Mouse (Mus musculus) B cell, adult 2 months (primary cell): ENCODE measurements around the gene Htr1d.
A peak's percentile ranks its signal among the peaks of the same experiment; 100 is the strongest.

ENCODE experiments used
- DNase-seq, 2 experiments: peaks; one replicate each; pipeline ENCODE4 v3.0.0; 2022

Htr1d gene

GRCm38 (mm10) chr4:136452792-136453191 is 29.5 kb downstream of the Htr1d start:
- DNase-seq: no peak

DNA sequence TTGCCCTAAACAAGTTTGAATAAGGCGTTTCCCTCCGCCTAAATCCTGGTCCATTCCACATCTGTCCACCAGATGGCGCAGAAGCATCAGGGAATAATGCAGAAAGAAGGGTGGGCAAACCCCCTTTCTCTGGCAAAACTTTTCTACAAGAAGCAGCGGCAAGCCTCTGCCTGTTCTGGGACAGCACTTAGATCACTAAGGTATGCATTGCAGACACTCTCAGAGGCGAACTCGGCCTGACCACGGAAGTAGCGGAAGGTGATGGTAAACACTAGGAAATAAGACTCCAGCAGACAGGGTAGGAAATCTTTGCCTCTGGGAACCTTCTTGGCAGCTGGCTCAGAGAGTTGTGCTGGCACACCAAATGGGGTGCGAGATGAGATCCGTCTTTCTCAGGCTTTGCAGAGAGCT is 31.5 kb downstream of the Htr1d start:
- peak; percentile 77 to 79 for DNase-seq

DNA sequence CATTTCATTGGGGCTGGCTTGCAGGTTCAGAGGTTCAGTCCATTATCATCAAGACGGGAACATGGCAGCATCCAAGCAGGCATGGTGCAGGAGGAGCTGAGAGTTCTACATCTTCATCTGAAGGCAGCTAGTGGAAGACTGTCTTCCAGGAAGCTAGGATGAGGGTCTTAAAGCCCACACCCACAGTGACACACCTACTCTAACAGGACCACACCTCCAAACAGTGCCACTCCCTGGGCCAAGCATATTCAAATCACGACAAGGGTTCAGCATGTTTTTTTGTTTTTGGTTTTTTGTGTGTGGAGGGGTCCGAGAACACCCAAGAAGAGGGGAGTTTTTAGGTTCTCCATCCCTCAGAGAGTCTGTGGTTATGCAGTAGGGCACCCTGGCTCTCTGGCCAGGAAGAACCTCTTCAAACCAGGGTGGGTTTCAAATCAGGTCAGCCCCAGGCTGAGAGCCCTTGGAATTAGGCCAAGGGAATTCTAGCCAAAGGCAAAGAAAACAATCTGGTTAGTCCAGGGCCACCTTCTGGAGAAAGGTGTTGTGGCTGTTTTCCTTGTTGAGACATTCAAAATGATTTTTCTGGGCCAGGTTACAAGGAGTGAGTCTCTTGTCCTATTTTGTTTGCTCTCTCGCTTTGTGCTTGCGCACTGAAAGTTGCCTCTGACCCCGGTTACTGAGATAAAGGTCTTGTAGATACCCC is 33.3 kb downstream of the Htr1d start:
- no peak for DNase-seq

DNA sequence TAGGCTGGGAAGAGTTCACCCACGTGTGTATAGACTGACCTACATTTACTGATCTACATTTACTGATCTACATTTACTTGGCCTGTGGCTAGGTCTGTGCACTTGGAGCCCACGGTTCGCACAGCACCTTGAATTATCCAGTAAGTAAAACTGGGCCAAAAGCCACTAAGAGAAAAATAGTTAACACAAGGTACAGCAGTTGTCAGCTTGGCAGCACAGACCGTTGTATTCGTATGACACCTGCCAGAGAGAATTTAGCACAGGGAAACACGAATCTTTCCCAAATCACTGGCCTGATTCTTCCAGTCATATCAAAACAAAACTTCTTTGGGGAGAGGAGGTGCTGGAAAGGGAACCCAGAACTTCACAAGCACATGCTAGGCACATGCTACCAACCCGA is 35.0 kb downstream of the Htr1d start:
- DNase-seq: no peak

DNA sequence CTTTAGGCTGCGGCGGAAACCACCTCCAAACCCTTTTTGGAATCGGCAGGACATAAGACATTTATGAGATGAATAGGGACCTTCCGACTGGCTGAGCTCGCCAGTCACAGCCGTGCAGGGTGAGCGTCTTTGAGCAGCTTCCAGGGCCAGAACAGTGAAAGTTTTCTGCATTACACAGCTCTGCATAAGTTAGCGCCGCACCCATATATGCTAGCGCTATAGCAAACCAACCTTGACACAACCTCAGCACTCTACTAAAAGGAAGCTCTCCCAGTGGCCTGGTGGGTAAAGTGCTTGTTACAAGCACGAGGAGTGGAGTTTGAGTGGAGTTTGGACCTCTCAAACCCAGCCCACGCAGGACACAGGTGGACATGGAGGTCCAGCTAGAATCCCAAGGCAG is 35.9 kb downstream of the Htr1d start:
- no peak for DNase-seq

DNA sequence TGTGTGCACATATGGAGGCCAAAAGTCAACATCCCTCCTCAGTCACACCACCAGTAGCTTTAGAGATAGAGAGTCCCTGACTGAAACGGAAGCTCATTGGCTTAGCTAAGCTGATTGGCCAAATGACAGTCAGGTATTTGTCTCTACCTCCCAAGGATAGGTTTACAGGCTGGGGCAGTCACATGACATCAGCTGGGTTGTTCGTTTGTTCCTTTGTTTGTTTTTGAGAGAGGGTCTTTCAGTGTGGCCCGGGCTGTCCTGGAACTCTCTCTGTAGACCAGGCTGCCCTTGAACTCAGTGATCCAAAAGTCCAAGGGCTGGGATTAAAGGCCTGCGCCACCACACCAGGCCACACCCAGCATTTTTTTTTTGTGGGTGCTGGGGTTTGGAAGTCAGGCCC is 37.9 kb downstream of the Htr1d start:
- no peak for DNase-seq

- no peak for DNase-seq
Measured at GRCm38 (mm10) chr4:136461761-136462085, 38.4 kb downstream of the Htr1d start.

- DNase-seq: peak; percentile 23 to 38
Measured at GRCm38 (mm10) chr4:136462086-136462838, 38.9 kb downstream of the Htr1d start, which contains the start of gene 6030445D17Rik. Gene 6030445D17Rik (plus strand): TSS chr4:136462250.

GRCm38 (mm10) chr4:136462839-136463178 is 39.5 kb downstream of the Htr1d start:
- DNase-seq: no peak

DNA sequence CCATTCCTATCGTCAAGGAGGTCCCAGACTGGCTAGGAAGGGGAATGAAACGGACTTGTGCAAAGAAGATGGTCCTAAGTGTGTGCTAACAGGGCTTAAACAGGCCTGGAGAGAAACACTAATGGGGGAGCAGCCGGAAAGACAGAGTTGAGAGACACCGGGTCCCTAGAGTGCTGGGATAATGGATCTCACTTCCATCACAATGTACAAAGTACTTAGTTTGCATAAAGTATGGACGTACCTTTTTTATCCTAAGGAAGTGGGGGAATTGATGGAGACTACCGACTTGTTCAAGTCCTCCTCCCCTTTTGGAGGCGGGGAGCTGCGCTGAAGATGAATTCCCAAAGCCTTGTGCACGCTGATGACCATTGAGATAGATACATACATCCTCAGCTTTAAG is 40.1 kb downstream of the Htr1d start:
- no peak for DNase-seq

DNA sequence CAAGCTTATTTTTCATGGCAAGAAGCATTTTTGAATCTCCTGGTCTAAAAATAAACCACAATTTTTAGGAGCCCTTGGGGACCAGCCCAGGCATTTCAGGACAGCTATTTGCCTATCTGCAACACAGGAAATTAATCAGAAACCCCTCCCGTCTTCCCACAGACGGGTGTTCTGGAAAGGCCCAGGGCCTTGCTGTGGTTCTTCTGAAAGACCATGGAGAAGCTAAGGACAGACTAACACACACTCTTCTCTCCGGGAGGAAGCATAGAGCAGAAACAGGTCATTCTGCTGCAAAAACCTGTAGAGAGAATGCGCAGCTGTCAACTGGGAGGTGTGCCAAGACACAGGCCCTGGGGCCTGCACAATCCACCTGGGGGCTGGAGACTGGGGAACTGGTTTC is 42.9 kb downstream of the Htr1d start:
- no peak for DNase-seq

DNA sequence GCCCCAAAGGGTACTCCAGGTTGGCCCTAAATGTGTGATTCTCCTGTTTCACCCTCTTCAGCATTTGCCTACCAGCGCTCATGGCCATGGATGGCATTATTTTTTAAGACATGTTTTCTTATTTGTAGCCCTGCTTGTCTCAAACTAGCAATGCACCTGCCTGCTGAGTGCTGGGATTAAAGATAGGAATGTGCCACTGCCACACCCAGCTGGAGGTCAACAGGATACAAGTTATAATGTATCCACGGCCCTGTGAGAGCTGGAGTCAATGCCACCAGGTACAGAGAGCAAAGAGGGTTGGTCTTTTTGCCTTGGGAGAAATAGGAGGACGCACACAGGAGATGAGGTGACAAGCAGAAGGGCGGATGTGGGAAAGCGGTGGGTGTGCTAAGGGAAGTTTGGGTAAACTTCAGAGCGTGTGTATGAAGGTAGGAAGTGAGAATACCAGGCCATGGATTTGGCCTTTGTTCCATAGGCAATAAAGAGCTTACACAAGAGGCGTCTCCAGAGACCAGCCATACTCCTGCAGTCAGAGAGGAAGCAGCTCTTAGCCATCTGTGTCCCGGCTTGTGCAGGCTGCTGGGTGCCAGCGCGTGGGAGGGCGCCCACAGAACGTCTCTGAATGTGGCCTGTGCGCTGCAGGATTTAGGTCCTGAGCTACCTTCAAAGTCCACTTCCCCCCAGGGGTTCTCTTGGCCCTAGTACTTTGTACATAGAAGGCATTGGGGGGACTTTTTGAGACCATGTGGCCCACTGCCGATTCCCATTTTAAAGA is 45.4 kb downstream of the Htr1d start:
- DNase-seq: peak; percentile 27 to 35

- DNase-seq: peak; percentile 95
Measured at GRCm38 (mm10) chr4:136469371-136469903, 46.1 kb downstream of the Htr1d start, which contains the start of gene Luzp1. Gene Luzp1 (plus strand): TSS chr4:136469761.

DNA sequence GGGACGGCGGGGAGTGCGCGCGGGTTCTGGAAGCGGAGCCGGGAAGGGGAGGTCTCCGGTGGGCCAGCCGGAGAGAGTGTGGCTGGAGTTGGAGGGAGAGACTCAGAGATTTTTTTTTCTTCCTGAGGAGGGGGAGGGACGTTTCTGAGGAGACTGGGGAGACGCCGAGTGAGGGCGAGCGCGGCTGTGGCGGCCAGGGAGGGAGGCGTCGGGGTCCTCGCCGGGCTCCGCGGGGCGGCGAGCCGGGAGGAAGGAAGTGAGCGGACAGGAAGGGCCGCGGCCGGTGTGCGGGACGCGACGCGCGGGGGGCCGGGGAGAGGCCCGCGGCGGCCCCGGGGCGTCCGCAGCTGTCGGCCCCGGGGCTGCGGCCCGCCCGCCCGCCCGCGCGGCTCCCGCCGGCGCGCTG is 46.6 kb downstream of the Htr1d start:
- no peak for DNase-seq

DNA sequence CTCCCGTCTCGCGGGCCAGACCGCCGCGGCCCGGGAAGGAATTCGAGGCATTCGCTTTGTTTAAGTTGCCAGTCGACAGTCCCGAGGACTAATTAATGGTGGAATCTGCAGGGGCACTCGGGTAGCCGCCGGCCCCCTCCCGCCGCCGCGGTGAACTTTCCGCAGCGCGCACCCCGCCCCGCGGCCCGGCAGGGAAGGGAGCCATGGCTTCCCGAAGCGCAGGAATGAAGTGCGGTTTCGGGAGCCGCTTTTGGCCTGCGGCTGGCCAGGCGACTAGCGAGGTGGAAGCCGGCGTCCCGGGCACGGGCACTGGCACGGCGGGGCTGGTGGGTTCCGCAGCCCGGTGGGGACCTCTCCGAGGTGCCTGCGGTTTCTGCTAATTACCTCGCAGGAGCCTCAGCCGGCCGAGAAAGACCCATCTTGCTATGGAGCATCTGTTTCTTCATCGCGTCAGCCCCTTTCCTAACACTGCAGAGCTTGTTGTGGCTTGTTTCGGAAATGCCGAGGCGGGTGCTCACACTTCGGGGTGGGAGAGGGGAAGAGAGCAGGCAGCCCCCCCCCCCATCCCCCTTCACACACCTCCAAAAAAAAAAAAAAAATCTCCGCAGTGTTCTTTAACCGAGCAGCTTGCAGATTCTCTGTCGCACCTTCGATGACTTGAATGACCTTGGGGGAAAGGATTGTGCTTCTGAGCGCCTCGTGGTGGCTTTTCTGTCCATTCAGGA is 47.2 kb downstream of the Htr1d start:
- peak; percentile 49 to 53 for DNase-seq

GRCm38 (mm10) chr4:136476692-136477091 is 53.4 kb downstream of the Htr1d start:
- no peak for DNase-seq

GRCm38 (mm10) chr4:136486549-136486948 is 63.2 kb downstream of the Htr1d start:
- DNase-seq: no peak
